Mouse (Mus musculus) lung, adult 2 months (tissue): ENCODE data around the gene Dvl2. TPM values are rescaled to one million over a fixed set of nuclear protein-coding genes. Genes with fewer than 3 reads are reported as not detected.

ENCODE experiments used
- DNase-seq: peaks from one replicate; pipeline ENCODE4 v3.0.0; 2022
- H3K4me1 ChIP-seq: fragments of 200-500 bp; 2 replicates; pipeline ENCODE4 v1.6.1; 2011; ENCODE audit warnings: low read length; ENCODE audit not compliant: control insufficient read depth, insufficient read depth
- H3K4me3 ChIP-seq: fragments of 200-500 bp; replicated peaks from 2 replicates; pipeline ENCODE3; 2011; ENCODE audit warnings: low read depth, mild to moderate bottlenecking, control low read depth, low read length; ENCODE audit errors: extremely low read depth
- CTCF ChIP-seq: fragments of 200-500 bp; IDR thresholded peaks from 2 replicates; pipeline ENCODE4 v1.5.1; 2011; ENCODE audit warnings: mild to moderate bottlenecking, low read length, control low read depth; ENCODE audit not compliant: insufficient read depth
- POLR2A ChIP-seq: fragments of 200-500 bp; IDR thresholded peaks from 2 replicates; pipeline ENCODE4 v1.6.1; 2011; ENCODE audit warnings: low read depth, mild to moderate bottlenecking, control low read depth, low read length, borderline replicate concordance; ENCODE audit errors: extremely low read depth
- WGBS: fragments of 180-500 bp; shearing (Covaris S2); methylation state at CpG from one replicate; pipeline ENCODE4 v1.1.7; 2018; 5-methylcytosine and 5-hydroxymethylcytosine counted together
- polyA plus RNA-seq: library from polyadenylated mRNA; depleted of rRNA; stranded (reverse); fragments of >200 nt; gene quantifications from 2 replicates; pipeline ENCODE4 v1.2.3, GENCODE M21; 2012

Gene Dvl2
- polyA plus RNA-seq, 1 experiment: 20.8 TPM

DNA sequence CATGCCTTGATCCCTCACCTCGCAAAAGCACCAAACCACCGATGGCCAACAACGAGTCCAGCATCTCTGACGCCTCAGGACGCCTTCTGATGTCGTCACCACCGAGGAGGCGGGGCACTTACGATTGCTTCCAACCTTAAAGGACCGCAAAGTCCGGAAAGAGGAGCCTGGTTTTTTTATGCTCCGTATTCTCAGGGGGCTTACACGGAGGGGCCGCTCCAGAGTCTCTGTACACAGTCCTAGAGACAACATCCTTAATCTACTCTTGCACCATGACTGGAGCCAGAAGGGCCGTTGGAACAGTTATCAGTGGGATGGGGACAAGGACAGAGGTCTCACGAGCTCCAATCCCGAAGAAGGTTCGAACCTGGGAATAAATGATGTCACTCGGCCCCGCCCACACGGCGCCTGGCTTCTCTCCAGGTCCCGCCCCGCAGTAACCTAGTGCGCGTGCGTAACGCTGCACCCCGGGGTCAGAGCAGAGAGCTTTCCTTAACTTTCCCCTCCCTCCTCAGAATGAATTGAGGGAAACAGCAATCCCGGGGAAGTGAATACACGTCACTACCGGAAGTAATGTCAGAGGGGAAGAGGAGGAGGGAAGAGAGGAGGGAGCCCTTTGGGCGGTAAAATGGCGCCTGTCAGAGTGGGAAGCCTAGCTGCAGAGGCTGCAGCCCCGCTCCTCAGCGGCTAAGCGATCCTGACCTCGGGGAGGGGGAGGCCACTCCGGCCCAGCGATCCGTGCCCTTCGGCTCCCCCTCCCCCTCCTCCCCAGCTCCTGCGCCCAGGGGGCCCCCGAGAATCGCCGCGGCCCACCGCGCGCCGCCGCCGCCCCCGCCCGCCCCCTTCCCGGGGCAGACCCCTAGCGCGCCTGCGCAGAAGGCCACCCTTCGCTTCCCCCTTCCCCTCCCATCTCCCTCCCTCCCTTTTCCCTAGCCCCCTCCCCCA, 19.9 kb upstream of the Dvl2 start:
- peaks cover 8% of the 10 kb centered on the region; the same call in 1 of the 2 replicates for H3K4me1 ChIP-seq
- peak overlapping the region; percentile 94 for H3K4me3 ChIP-seq
- peak; percentile 99 for DNase-seq
- no peak for TF ChIP-seq CTCF
- TF ChIP-seq POLR2A: peak; percentile 94
- WGBS: 2% methylated on average over 55 of the region's 60 CpGs

DNA sequence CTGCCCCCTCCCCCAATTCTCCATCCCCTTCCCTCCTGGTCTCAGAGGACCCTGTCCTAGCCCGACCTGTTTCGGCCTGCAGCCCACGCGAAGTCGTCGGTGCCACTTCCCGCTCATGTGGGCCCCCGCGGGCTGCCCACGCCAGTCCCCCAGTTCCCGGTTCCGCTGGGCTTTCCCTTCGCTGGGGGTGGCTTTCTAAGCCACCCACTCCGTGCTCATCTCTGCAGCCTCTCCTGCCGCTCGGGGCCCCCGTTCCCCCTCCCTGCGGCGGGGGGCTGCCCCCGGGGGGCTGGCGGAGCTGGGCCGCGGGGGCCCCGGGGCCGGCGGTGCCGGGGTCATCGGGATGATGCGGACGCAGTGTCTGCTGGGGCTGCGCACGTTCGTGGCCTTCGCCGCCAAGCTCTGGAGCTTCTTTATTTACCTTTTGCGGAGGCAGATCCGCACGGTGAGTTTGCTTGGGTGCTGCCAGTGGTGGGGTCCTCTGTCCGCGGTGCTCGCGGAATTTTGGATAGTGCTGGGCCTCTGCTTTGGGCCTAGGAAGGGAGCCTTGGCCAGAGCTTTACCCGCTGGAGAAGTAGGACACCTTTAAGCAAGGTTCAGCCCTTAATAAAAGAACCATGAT, 19.1 kb upstream of the Dvl2 start, which contains the start of gene Ctdnep1:
TSS of gene Ctdnep1 (plus strand) at position 16 of the 622 bp plus-strand sequence.
- peaks cover 8% of the 10 kb centered on the region; the same call in 1 of the 2 replicates for H3K4me1 ChIP-seq
- peak; percentile 37 for DNase-seq
- WGBS: under 1% methylated on average over 41 of the region's 43 CpGs
- no peak for TF ChIP-seq POLR2A
- no peak for TF ChIP-seq CTCF
- peak within 1 kb of the TSS; percentile 94 for H3K4me3 ChIP-seq

DNA sequence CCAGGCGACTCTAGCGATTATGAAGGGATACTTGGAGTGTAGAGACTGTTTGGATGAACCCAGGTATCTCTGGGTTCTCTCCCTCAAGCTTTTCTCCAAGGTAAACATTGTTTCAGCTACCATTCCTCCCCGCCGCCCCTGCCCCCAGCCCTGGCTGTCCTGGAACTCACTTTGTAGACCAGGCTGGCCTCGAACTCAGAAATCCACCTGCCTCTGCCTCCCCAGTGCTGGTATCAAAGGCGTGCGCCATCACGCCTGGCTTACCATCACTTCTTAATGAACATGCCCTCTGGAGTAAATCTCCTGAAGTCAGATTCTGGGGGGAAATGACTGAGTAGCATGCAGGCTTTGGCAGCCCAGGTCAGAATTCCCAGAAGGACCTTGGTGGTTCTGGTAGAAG, 18.2 kb upstream of the Dvl2 start, which contains the start of gene Elp5:
TSS of gene Elp5 (minus strand) at position 293 of the 400 bp plus-strand sequence.
- Histone ChIP-seq H3K4me3 (peak within 1 kb of the TSS; percentile 94), H3K4me1 (peaks cover 8% of the 10 kb centered on the region; the same call in 1 of the 2 replicates)
- no peak for DNase-seq
- no peak for TF ChIP-seq CTCF
- TF ChIP-seq POLR2A: no peak
- 37% methylated on average over 8 of the region's 8 CpGs for WGBS

DNA sequence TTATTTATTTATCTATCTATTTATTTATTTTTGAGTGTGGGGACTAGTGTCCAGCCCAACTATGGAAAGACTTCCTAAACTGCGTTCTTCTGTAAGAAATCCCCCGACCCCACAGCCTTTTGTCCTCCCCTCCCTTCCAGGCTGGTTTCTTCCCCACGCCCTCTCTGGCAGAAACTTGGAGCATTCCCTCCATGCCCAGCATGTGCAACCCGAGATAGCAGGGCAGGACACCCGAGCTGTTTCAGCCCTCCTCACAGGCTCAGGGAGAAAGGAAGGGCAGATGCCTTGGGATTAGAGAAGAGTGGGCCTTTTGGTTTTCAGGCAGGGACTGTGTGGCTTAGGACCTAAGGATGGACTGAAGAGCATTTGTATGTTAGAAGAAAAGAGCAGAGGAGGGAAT, 17.5 kb upstream of the Dvl2 start:
- no peak for DNase-seq
- Histone ChIP-seq H3K4me3 (no peak overlapping the region), H3K4me1 (peaks cover 8% of the 10 kb centered on the region; the same call in 1 of the 2 replicates)
- TF ChIP-seq CTCF (no peak), POLR2A (no peak)
- WGBS: 21% methylated on average over 5 of the region's 5 CpGs

- no peak for DNase-seq
- Histone ChIP-seq H3K4me3 (no peak overlapping the region), H3K4me1 (peaks cover 8% of the 10 kb centered on the region; the same call in 1 of the 2 replicates)
- WGBS: 67% methylated on average over 4 of the region's 4 CpGs
- TF ChIP-seq POLR2A: no peak
- no peak for TF ChIP-seq CTCF
Observed at GRCm38 (mm10) chr11:69983377-69983776, 17.0 kb upstream of the Dvl2 start.

- H3K4me1 ChIP-seq: peaks cover 8% of the 10 kb centered on the region; the same call in 1 of the 2 replicates
- WGBS: 83% methylated on average over 8 of the region's 8 CpGs
- no peak for TF ChIP-seq POLR2A
- no peak for TF ChIP-seq CTCF
- no peak overlapping the region for H3K4me3 ChIP-seq
- no peak for DNase-seq
Observed at GRCm38 (mm10) chr11:69984431-69984830, 16.0 kb upstream of the Dvl2 start.

GRCm38 (mm10) chr11:69989949-69990348, 10.4 kb upstream of the Dvl2 start:
- no peak for TF ChIP-seq CTCF
- TF ChIP-seq POLR2A: no peak
- DNase-seq: no peak
- H3K4me3 ChIP-seq: no peak overlapping the region
- peaks cover 4% of the 10 kb centered on the region for H3K4me1 ChIP-seq
- WGBS: 82% methylated on average over 8 of the region's 8 CpGs

- H3K4me1 ChIP-seq: peaks cover 4% of the 10 kb centered on the region
- peak within 1 kb of the TSS; percentile 69 for H3K4me3 ChIP-seq
- 1% methylated on average over 40 of the region's 40 CpGs for WGBS
- DNase-seq: peak; percentile 94
- peak; percentile 92; the same call in 1 of the 2 replicates for TF ChIP-seq POLR2A
- TF ChIP-seq CTCF: no peak
Observed at GRCm38 (mm10) chr11:69990850-69991691, 9.3 kb upstream of the Dvl2 start, which contains the start of gene Gabarap. Gabarap (plus strand) TSS chr11:69991143.
